Mouse (Mus musculus) megakaryocyte, embryonic 14.5 days (primary cell): ENCODE measurements at regions not wholly inside any gene's neighbourhood (a gene's known extent, or its start where the extent isn't known, plus 50 kb on each side); places are given as distances from the start of the nearest gene placed in this dataset.

Experiments
- FLI1 ChIP-seq: IDR thresholded peaks from 2 replicates; pipeline ENCODE4 v1.6.1; 2012; ENCODE audit warnings: low read length, inconsistent platforms, mixed read lengths
- GATA1 ChIP-seq: IDR thresholded peaks from 3 replicates; pipeline ENCODE4 v1.6.1; 2012; ENCODE audit warnings: mixed read lengths, low read length, inconsistent platforms, borderline replicate concordance

DNA sequence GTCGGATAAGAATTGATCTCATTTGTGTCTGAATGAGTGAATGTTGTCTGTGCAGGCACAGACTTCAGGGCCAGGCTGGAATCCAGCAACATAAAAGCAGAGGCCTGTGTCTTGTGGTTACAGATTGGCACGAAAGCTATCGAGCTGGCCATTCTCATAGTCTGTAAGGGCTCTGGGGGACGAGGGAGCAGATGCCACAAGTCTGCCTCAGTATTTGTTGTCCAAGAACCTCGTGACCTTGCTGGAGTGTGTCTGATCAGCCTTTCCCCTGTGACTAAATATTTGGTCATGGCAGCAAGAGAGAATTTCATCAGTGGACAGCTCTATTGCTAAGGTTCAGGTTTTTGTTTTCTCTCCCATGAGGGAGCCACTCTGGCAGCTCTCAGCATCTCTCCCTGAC, 622.0 kb upstream of the Vstm2b start:
- TF ChIP-seq GATA1 (no peak), FLI1 (no peak)
